Mouse (Mus musculus): Measurements from ENCODE around the gene Ap1m1. TPM values are rescaled to one million over a fixed set of nuclear protein-coding genes. Genes with fewer than 3 reads are reported as not detected.
A peak's percentile ranks its signal among the peaks of the same experiment; 100 is the strongest.

Ap1m1 gene
- total RNA-seq, 1 experiment: 21.2 TPM

- in situ Hi-C loops (cut with MboI; ENCODE audit: low sequenced_read_pairs in 2 of 2, unreplicated experiment in 2 of 2): no loop called here
- no peak within 1 kb of the TSS for H3K9ac ChIP-seq (ENCODE audit: insufficient read depth, low read depth, low read length, poor library complexity, severe bottlenecking)
- no peak for TF ChIP-seq HCFC1 (IDR thresholded peaks at IDR 0.05; ENCODE audit: borderline replicate concordance, insufficient read depth, low read length)
- no peak for TF ChIP-seq ZC3H11A (IDR thresholded peaks at IDR 0.05; ENCODE audit: borderline replicate concordance, low read depth, low read length)
- no peak for TF ChIP-seq MAFK (IDR thresholded peaks at IDR 0.05; ENCODE audit: insufficient read depth, low read depth, low read length)
- no peak for TF ChIP-seq CHD2 (IDR thresholded peaks at IDR 0.05; ENCODE audit: low read depth, low read length)
- no peak for TF ChIP-seq ZNF384 (IDR thresholded peaks at IDR 0.05; ENCODE audit: low read depth, low read length)
- H3K36me3 ChIP-seq (ENCODE audit: control insufficient read depth, insufficient read depth, low read length, poor library complexity, severe bottlenecking): no peaks in the 10 kb centered on the region
- no peaks in the 10 kb centered on the region for H3K4me1 ChIP-seq (ENCODE audit: control insufficient read depth in 2 of 2, insufficient read depth in 2 of 2, low read length in 2 of 2, poor library complexity in 1 of 2)
- H3K27ac ChIP-seq (ENCODE audit: insufficient read depth, low read depth, low read length, poor library complexity, severe bottlenecking): no peak within 1 kb of the TSS
- no peak for DNase-seq (ENCODE audit: low read depth, low spot score)
- H3K4me3 ChIP-seq (ENCODE audit: insufficient read depth in 1 of 2, low read depth in 1 of 2, low read length in 2 of 2, poor library complexity in 1 of 2, severe bottlenecking in 1 of 2): no peak within 1 kb of the TSS
- no peaks in the 10 kb centered on the region for H3K9me3 ChIP-seq (ENCODE audit: control insufficient read depth, insufficient read depth, low read depth, low read length)
These were observed 26.3 kb upstream of the Ap1m1 start, which contains the start of gene Gm11034 for GRCm38 (mm10) chr8:72213536-72213935. Gm11034 (minus strand) TSS chr8:72213636.

GRCm38 (mm10) chr8:72215060-72215459 is 24.8 kb upstream of the Ap1m1 start:
- no peak overlapping the region for H3K4me3 ChIP-seq (ENCODE audit: insufficient read depth in 1 of 2, low read depth in 1 of 2, low read length in 2 of 2, poor library complexity in 1 of 2, severe bottlenecking in 1 of 2)
- H3K27ac ChIP-seq (ENCODE audit: insufficient read depth, low read depth, low read length, poor library complexity, severe bottlenecking): no peak overlapping the region
- DNase-seq (ENCODE audit: low read depth, low spot score): no peak
- no peaks in the 10 kb centered on the region for H3K9me3 ChIP-seq (ENCODE audit: control insufficient read depth, insufficient read depth, low read depth, low read length)
- peak; percentile 70; the same call in 1 of the 2 replicates for TF ChIP-seq ZC3H11A (IDR thresholded peaks at IDR 0.05; ENCODE audit: borderline replicate concordance, low read depth, low read length)
- no peak for TF ChIP-seq MAFK (IDR thresholded peaks at IDR 0.05; ENCODE audit: insufficient read depth, low read depth, low read length)
- TF ChIP-seq CHD2 (IDR thresholded peaks at IDR 0.05; ENCODE audit: low read depth, low read length): no peak
- TF ChIP-seq HCFC1 (IDR thresholded peaks at IDR 0.05; ENCODE audit: borderline replicate concordance, insufficient read depth, low read length): no peak
- H3K9ac ChIP-seq (ENCODE audit: insufficient read depth, low read depth, low read length, poor library complexity, severe bottlenecking): no peak overlapping the region
- H3K36me3 ChIP-seq (ENCODE audit: control insufficient read depth, insufficient read depth, low read length, poor library complexity, severe bottlenecking): no peaks in the 10 kb centered on the region
- H3K4me1 ChIP-seq (ENCODE audit: control insufficient read depth in 2 of 2, insufficient read depth in 2 of 2, low read length in 2 of 2, poor library complexity in 1 of 2): no peaks in the 10 kb centered on the region
- in situ Hi-C loops (cut with MboI; ENCODE audit: low sequenced_read_pairs in 2 of 2, unreplicated experiment in 2 of 2): no loop called here

GRCm38 (mm10) chr8:72215871-72216270 is 23.9 kb upstream of the Ap1m1 start:
- no peak for TF ChIP-seq HCFC1 (IDR thresholded peaks at IDR 0.05; ENCODE audit: borderline replicate concordance, insufficient read depth, low read length)
- no peak for TF ChIP-seq ZNF384 (IDR thresholded peaks at IDR 0.05; ENCODE audit: low read depth, low read length)
- TF ChIP-seq MAFK (IDR thresholded peaks at IDR 0.05; ENCODE audit: insufficient read depth, low read depth, low read length): no peak
- TF ChIP-seq ZC3H11A (IDR thresholded peaks at IDR 0.05; ENCODE audit: borderline replicate concordance, low read depth, low read length): no peak
- TF ChIP-seq CHD2 (IDR thresholded peaks at IDR 0.05; ENCODE audit: low read depth, low read length): no peak
- Histone ChIP-seq H3K9ac (ENCODE audit: insufficient read depth, low read depth, low read length, poor library complexity, severe bottlenecking) (no peak overlapping the region), H3K9me3 (ENCODE audit: control insufficient read depth, insufficient read depth, low read depth, low read length) (no peaks in the 10 kb centered on the region), H3K4me3 (ENCODE audit: insufficient read depth in 1 of 2, low read depth in 1 of 2, low read length in 2 of 2, poor library complexity in 1 of 2, severe bottlenecking in 1 of 2) (no peak overlapping the region), H3K36me3 (ENCODE audit: control insufficient read depth, insufficient read depth, low read length, poor library complexity, severe bottlenecking) (no peaks in the 10 kb centered on the region), H3K27ac (ENCODE audit: insufficient read depth, low read depth, low read length, poor library complexity, severe bottlenecking) (no peak overlapping the region), H3K4me1 (ENCODE audit: control insufficient read depth in 2 of 2, insufficient read depth in 2 of 2, low read length in 2 of 2, poor library complexity in 1 of 2) (peaks cover 0 to 6% of the 10 kb centered on the region in 2 experiments; a peak in 2 of 4 replicates)
- DNase-seq (ENCODE audit: low read depth, low spot score): no peak
- in situ Hi-C loops (cut with MboI; ENCODE audit: low sequenced_read_pairs in 2 of 2, unreplicated experiment in 2 of 2): no loop called here

- in situ Hi-C loops (cut with MboI; ENCODE audit: low sequenced_read_pairs in 2 of 2, unreplicated experiment in 2 of 2): no loop called here
- TF ChIP-seq HCFC1 (IDR thresholded peaks at IDR 0.05; ENCODE audit: borderline replicate concordance, insufficient read depth, low read length) (no peak), ZNF384 (IDR thresholded peaks at IDR 0.05; ENCODE audit: low read depth, low read length) (no peak)
- Histone ChIP-seq H3K36me3 (ENCODE audit: control insufficient read depth, insufficient read depth, low read length, poor library complexity, severe bottlenecking) (peaks cover 9% of the 10 kb centered on the region; the same call in 1 of the 2 replicates), H3K27ac (ENCODE audit: insufficient read depth, low read depth, low read length, poor library complexity, severe bottlenecking) (no peak overlapping the region), H3K4me3 (ENCODE audit: insufficient read depth in 1 of 2, low read depth in 1 of 2, low read length in 2 of 2, poor library complexity in 1 of 2, severe bottlenecking in 1 of 2) (peak overlapping the region in 1 of 2 experiments; percentile 83; a peak in 2 of 4 replicates), H3K9me3 (ENCODE audit: control insufficient read depth, insufficient read depth, low read depth, low read length) (no peaks in the 10 kb centered on the region), H3K9ac (ENCODE audit: insufficient read depth, low read depth, low read length, poor library complexity, severe bottlenecking) (no peak overlapping the region), H3K4me1 (ENCODE audit: control insufficient read depth in 2 of 2, insufficient read depth in 2 of 2, low read length in 2 of 2, poor library complexity in 1 of 2) (peaks cover 0 to 6% of the 10 kb centered on the region in 2 experiments; a peak in 2 of 4 replicates)
- DNase-seq (ENCODE audit: low read depth, low spot score): no peak
These were observed 20.9 kb upstream of the Ap1m1 start for GRCm38 (mm10) chr8:72218781-72219540.
